Mouse (Mus musculus) stomach, postnatal 0 days (tissue): ENCODE data around the gene Nkapd1. TPM values are rescaled to one million over a fixed set of nuclear protein-coding genes. Genes with fewer than 3 reads are reported as not detected.

Experiments used
- ATAC-seq: fragments of 200-750 bp; cut with Nextera tagmentation; 2 replicates; pipeline ENCODE4 v1.8.0; 2017; ENCODE audit not compliant: low FRiP score, low TSS enrichment
- DNase-seq: peaks from one replicate; pipeline ENCODE4 v3.0.0-alpha.2; 2016; ENCODE audit warnings: low spot score
- H3K27ac ChIP-seq: fragments of 300-500 bp; sonication (generic); replicated peaks from 2 replicates; pipeline ENCODE4 v1.5.1; 2014; ENCODE audit warnings: mild to moderate bottlenecking, control low read depth
- H3K27me3 ChIP-seq: fragments of 300-500 bp; sonication (generic); 2 replicates; pipeline ENCODE4 v1.6.1; 2014; ENCODE audit warnings: low read length; ENCODE audit not compliant: control insufficient read depth, insufficient read depth
- H3K36me3 ChIP-seq: fragments of 300-500 bp; sonication (generic); 2 replicates; pipeline ENCODE4 v1.6.1; 2014; ENCODE audit warnings: low read length, mixed read lengths; ENCODE audit not compliant: control insufficient read depth, insufficient read depth
- H3K4me1 ChIP-seq: fragments of 300-500 bp; sonication (generic); replicated peaks from 2 replicates; pipeline ENCODE4 v1.6.1; 2014; ENCODE audit warnings: antibody characterized with exemption; ENCODE audit not compliant: control insufficient read depth, insufficient read depth
- H3K4me2 ChIP-seq: fragments of 300-500 bp; sonication (generic); replicated peaks from 2 replicates; pipeline ENCODE4 v1.6.1; 2014; ENCODE audit warnings: low read depth, mild to moderate bottlenecking, control low read depth, moderate library complexity
- H3K4me3 ChIP-seq: fragments of 300-500 bp; sonication (generic); 2 replicates; pipeline ENCODE4 v1.5.1; 2014; ENCODE audit warnings: low read depth, low read length, control low read depth
- H3K9ac ChIP-seq: fragments of 300-500 bp; sonication (generic); 2 replicates; pipeline ENCODE4 v1.6.1; 2014; ENCODE audit warnings: mild to moderate bottlenecking, low read length, control low read depth, mixed read lengths
- H3K9me3 ChIP-seq: fragments of 300-500 bp; sonication (generic); 2 replicates; pipeline ENCODE4 v1.6.1; 2016; ENCODE audit warnings: low read length; ENCODE audit not compliant: control insufficient read depth
- CTCF ChIP-seq: IDR thresholded peaks from 2 replicates; pipeline ENCODE4 v1.5.1; 2016; ENCODE audit warnings: antibody characterized with exemption, low read depth, mild to moderate bottlenecking, moderate library complexity
- EP300 ChIP-seq: optimal IDR thresholded peaks from 2 replicates; pipeline ENCODE3; 2016; ENCODE audit warnings: antibody characterized with exemption
- WGBS: fragments of 180-500 bp; shearing (Covaris S2); extraction: QIAGEN DNeasy Blood & Tissue Kit; methylation state at CpG from one replicate; pipeline ENCODE4 v1.1.7; 2014; 5-methylcytosine and 5-hydroxymethylcytosine counted together
- polyA plus RNA-seq: library from polyadenylated mRNA; unstranded; fragments of >200 nt; fragmentation: Nextera tagmentation; extraction: Ambion mirVana; gene quantifications from 2 replicates; pipeline ENCODE4 v1.2.1, GENCODE M21; 2015

The Nkapd1 gene
- polyA plus RNA-seq, 1 experiment from 2014 or later, result 16.1 TPM

GRCm38 (mm10) chr9:50580370-50580769 lies 36.9 kb downstream of the Nkapd1 start:
- no peak for TF ChIP-seq CTCF
- TF ChIP-seq EP300, result no peak
- Histone ChIP-seq H3K4me3 (no peak overlapping the region), H3K27ac (no peak overlapping the region), H3K9me3 (no peaks in the 10 kb centered on the region), H3K9ac (no peak overlapping the region), H3K4me1 (no peaks in the 10 kb centered on the region), H3K4me2 (no peak overlapping the region), H3K27me3 (no peaks in the 10 kb centered on the region), H3K36me3 (no peaks in the 10 kb centered on the region)
- no peak for DNase-seq
- no peak for ATAC-seq
- WGBS, result 33% methylated on average over 4 of the region's 4 CpGs

GRCm38 (mm10) chr9:50569599-50570525 lies 47.4 kb downstream of the Nkapd1 start:
- H3K9me3 ChIP-seq, result no peaks in the 10 kb centered on the region
- 57% methylated on average over 10 of the region's 10 CpGs for WGBS
- ATAC-seq (peak; percentile 93), DNase-seq (peak; percentile 68)
- TF ChIP-seq EP300, result no peak
- TF ChIP-seq CTCF, result no peak
- H3K27me3 ChIP-seq, result no peaks in the 10 kb centered on the region
- no peaks in the 10 kb centered on the region for H3K4me1 ChIP-seq
- H3K4me2 ChIP-seq, result no peak overlapping the region
- H3K27ac ChIP-seq, result peak overlapping the region; percentile 71
- no peaks in the 10 kb centered on the region for H3K36me3 ChIP-seq
- no peak overlapping the region for H3K4me3 ChIP-seq
- H3K9ac ChIP-seq, result no peak overlapping the region

- DNase-seq (no peak), ATAC-seq (no peak)
- no peak overlapping the region for H3K4me3 ChIP-seq
- no peak overlapping the region for H3K27ac ChIP-seq
- WGBS, result 72% methylated on average over 2 of the region's 2 CpGs
- no peaks in the 10 kb centered on the region for H3K9me3 ChIP-seq
- no peaks in the 10 kb centered on the region for H3K4me1 ChIP-seq
- H3K4me2 ChIP-seq, result no peak overlapping the region
- no peaks in the 10 kb centered on the region for H3K27me3 ChIP-seq
- TF ChIP-seq CTCF, result no peak
- no peak overlapping the region for H3K9ac ChIP-seq
- no peaks in the 10 kb centered on the region for H3K36me3 ChIP-seq
Measured at GRCm38 (mm10) chr9:50567881-50568280, 49.4 kb downstream of the Nkapd1 start.

GRCm38 (mm10) chr9:50567372-50567771 lies 49.9 kb downstream of the Nkapd1 start:
- H3K4me2 ChIP-seq, result no peak overlapping the region
- no peak overlapping the region for H3K27ac ChIP-seq
- ATAC-seq (no peak), DNase-seq (no peak)
- H3K4me1 ChIP-seq, result no peaks in the 10 kb centered on the region
- H3K36me3 ChIP-seq, result no peaks in the 10 kb centered on the region
- TF ChIP-seq EP300 (no peak), CTCF (no peak)
- H3K9me3 ChIP-seq, result no peaks in the 10 kb centered on the region
- no peaks in the 10 kb centered on the region for H3K27me3 ChIP-seq
- no peak overlapping the region for H3K9ac ChIP-seq
- H3K4me3 ChIP-seq, result no peak overlapping the region
- WGBS, result 85% methylated on average over 4 of the region's 4 CpGs

- H3K4me3 ChIP-seq, result peak overlapping the region; percentile 4; the same call in 1 of the 2 replicates
- no peaks in the 10 kb centered on the region for H3K27me3 ChIP-seq
- TF ChIP-seq EP300, result no peak
- TF ChIP-seq CTCF, result no peak
- peak overlapping the region; percentile 13; the same call in 1 of the 2 replicates for H3K27ac ChIP-seq
- no peaks in the 10 kb centered on the region for H3K9me3 ChIP-seq
- peak overlapping the region; percentile 14; the same call in 1 of the 2 replicates for H3K4me2 ChIP-seq
- 51% methylated on average over 4 of the region's 4 CpGs for WGBS
- H3K9ac ChIP-seq, result no peak overlapping the region
- no peak for ATAC-seq
- H3K4me1 ChIP-seq, result no peaks in the 10 kb centered on the region
- DNase-seq, result no peak
- H3K36me3 ChIP-seq, result no peaks in the 10 kb centered on the region
Measured at GRCm38 (mm10) chr9:50565940-50566339, 51.3 kb downstream of the Nkapd1 start.

GRCm38 (mm10) chr9:50565173-50565572 lies 52.1 kb downstream of the Nkapd1 start:
- peak overlapping the region; percentile 6; the same call in 1 of the 2 replicates for H3K4me3 ChIP-seq
- 0 out of 2 replicates have a peak overlapping the region, but pooled peaks have one; percentile 14 for H3K4me2 ChIP-seq
- no peak overlapping the region; the same call in 1 of the 2 replicates for H3K27ac ChIP-seq
- H3K27me3 ChIP-seq, result no peaks in the 10 kb centered on the region
- no peaks in the 10 kb centered on the region for H3K9me3 ChIP-seq
- TF ChIP-seq EP300, result no peak
- no peak for TF ChIP-seq CTCF
- 70% methylated on average over 7 of the region's 7 CpGs for WGBS
- H3K9ac ChIP-seq, result 0 out of 2 replicates have a peak overlapping the region, but pooled peaks have one; percentile 8
- ATAC-seq, result peak; percentile 67
- no peaks in the 10 kb centered on the region for H3K36me3 ChIP-seq
- no peaks in the 10 kb centered on the region for H3K4me1 ChIP-seq
- DNase-seq, result peak; percentile 58
